Mouse (Mus musculus) embryonic facial prominence, embryonic 13.5 days (tissue): ENCODE data around the gene Eif4enif1. TPM values are rescaled to one million over a fixed set of nuclear protein-coding genes. Genes with fewer than 3 reads are reported as not detected.
A peak's percentile ranks its signal among the peaks of the same experiment; 100 is the strongest.
"Not testable (repeated sequence)": the region's sequence is repeated elsewhere in the genome, so short reads cannot be mapped to it uniquely, and the experiment has no call there.

Experiments
- ATAC-seq: fragments of 200-750 bp; cut with Nextera tagmentation; 2 replicates; pipeline ENCODE4 v1.8.0; 2017; ENCODE audit warnings: low read depth; ENCODE audit not compliant: insufficient number of reproducible peaks, insufficient read depth, low FRiP score, low TSS enrichment
- H3K27ac ChIP-seq: fragments of 300-500 bp; sonication (generic); 2 replicates; pipeline ENCODE4 v1.5.1; 2015; ENCODE audit warnings: moderate library complexity, mild to moderate bottlenecking, inconsistent platforms
- H3K27me3 ChIP-seq: fragments of 300-500 bp; sonication (generic); 2 replicates; pipeline ENCODE4 v1.6.1; 2015; ENCODE audit warnings: mild to moderate bottlenecking, inconsistent platforms
- H3K36me3 ChIP-seq: fragments of 300-500 bp; sonication (generic); 2 replicates; pipeline ENCODE4 v1.6.1; 2015; ENCODE audit warnings: mild to moderate bottlenecking, inconsistent platforms
- H3K4me1 ChIP-seq: fragments of 300-500 bp; sonication (generic); 2 replicates; pipeline ENCODE4 v1.6.1; 2015; ENCODE audit warnings: inconsistent platforms
- H3K4me2 ChIP-seq: fragments of 300-500 bp; sonication (generic); 2 replicates; pipeline ENCODE4 v1.6.1; 2015; ENCODE audit warnings: moderate library complexity, mild to moderate bottlenecking, inconsistent platforms
- H3K4me3 ChIP-seq: fragments of 300-500 bp; sonication (generic); 2 replicates; pipeline ENCODE4 v1.5.1; 2015; ENCODE audit warnings: mild to moderate bottlenecking, inconsistent platforms
- H3K9ac ChIP-seq: fragments of 300-500 bp; sonication (generic); 2 replicates; pipeline ENCODE4 v1.6.1; 2015; ENCODE audit warnings: mild to moderate bottlenecking, inconsistent platforms
- H3K9me3 ChIP-seq: fragments of 300-500 bp; sonication (generic); 2 replicates; pipeline ENCODE4 v1.6.1; 2016; ENCODE audit warnings: inconsistent platforms
- whole genome bisulfite sequencing: fragments of 180-500 bp; shearing (Covaris S2); methylation state at CpG from one replicate; pipeline ENCODE4 v1.1.7; 2015; ENCODE audit warnings: mixed read lengths; 5-methylcytosine and 5-hydroxymethylcytosine counted together
- polyA plus RNA-seq: library from polyadenylated mRNA; unstranded; fragments of >200 nt; fragmentation: Nextera tagmentation; extraction: Ambion mirVana; gene quantifications from 2 replicates; pipeline ENCODE4 v1.2.1, GENCODE M21; 2015

Eif4enif1 gene
- polyA plus RNA-seq, 1 experiment from 2014 or later, result 59.4 TPM

- H3K9ac ChIP-seq, H3K27me3 ChIP-seq, H3K4me1 ChIP-seq, H3K9me3 ChIP-seq, ATAC-seq, H3K27ac ChIP-seq, H3K4me3 ChIP-seq, H3K4me2 ChIP-seq: not testable (repeated sequence)
- 88% methylated on average over 7 of the region's 7 CpGs for WGBS
- peaks cover 11% of the 10 kb centered on the region for H3K36me3 ChIP-seq
Measured at GRCm38 (mm10) chr11:3200636-3201035, 1.6 kb upstream of the Eif4enif1 start.

- peaks cover 7% of the 10 kb centered on the region for H3K4me1 ChIP-seq
- peaks cover 21% of the 10 kb centered on the region for H3K36me3 ChIP-seq
- H3K27me3 ChIP-seq, result no peaks in the 10 kb centered on the region
- H3K4me2 ChIP-seq, result peak overlapping the region; percentile 32
- H3K9ac ChIP-seq, result peak overlapping the region; percentile 8
- 5% methylated on average over 16 of the region's 16 CpGs for WGBS
- no peak overlapping the region for H3K27ac ChIP-seq
- H3K4me3 ChIP-seq, result peak overlapping the region; percentile 43
- no peaks in the 10 kb centered on the region for H3K9me3 ChIP-seq
- ATAC-seq, result no peak
Measured at GRCm38 (mm10) chr11:3201326-3202230, 614 bp upstream of the Eif4enif1 start.

- Histone ChIP-seq H3K36me3 (peaks cover 33% of the 10 kb centered on the region), H3K27ac (peak overlapping the region; percentile 5), H3K27me3 (no peaks in the 10 kb centered on the region), H3K9me3 (no peaks in the 10 kb centered on the region), H3K4me3 (peak overlapping the region; percentile 43), H3K4me1 (peaks cover 7% of the 10 kb centered on the region), H3K9ac (peak overlapping the region; percentile 66), H3K4me2 (peak overlapping the region; percentile 38)
- WGBS, result under 1% methylated on average over 50 of the region's 57 CpGs
- ATAC-seq, result no peak
Measured at GRCm38 (mm10) chr11:3202781-3203441, 719 bp downstream of the Eif4enif1 start.

GRCm38 (mm10) chr11:3203771-3204170, 1.6 kb downstream of the Eif4enif1 start:
- ATAC-seq, result no peak
- no peaks in the 10 kb centered on the region for H3K27me3 ChIP-seq
- WGBS, result 86% methylated on average over 2 of the region's 2 CpGs
- H3K36me3 ChIP-seq, result peaks cover 42% of the 10 kb centered on the region
- H3K4me2 ChIP-seq, result peak overlapping the region; percentile 38
- H3K9ac ChIP-seq, result no peak overlapping the region
- H3K4me1 ChIP-seq, result peaks cover 7% of the 10 kb centered on the region
- H3K9me3 ChIP-seq, result no peaks in the 10 kb centered on the region
- no peak overlapping the region for H3K27ac ChIP-seq
- H3K4me3 ChIP-seq, result peak overlapping the region; percentile 43

- no peaks in the 10 kb centered on the region for H3K27me3 ChIP-seq
- H3K4me1 ChIP-seq, result peaks cover 7% of the 10 kb centered on the region
- H3K9me3 ChIP-seq, result no peaks in the 10 kb centered on the region
- H3K9ac ChIP-seq, result no peak overlapping the region
- ATAC-seq, result no peak
- H3K27ac ChIP-seq, result no peak overlapping the region
- H3K4me3 ChIP-seq, result no peak overlapping the region
- H3K4me2 ChIP-seq, result no peak overlapping the region
- H3K36me3 ChIP-seq, result peaks cover 54% of the 10 kb centered on the region
- WGBS, result 96% methylated on average over 3 of the region's 3 CpGs
Measured at GRCm38 (mm10) chr11:3205207-3205606, 3.0 kb downstream of the Eif4enif1 start.

- H3K9ac ChIP-seq, result no peak overlapping the region
- 91% methylated on average over 3 of the region's 3 CpGs for WGBS
- peaks cover 7% of the 10 kb centered on the region for H3K4me1 ChIP-seq
- no peak overlapping the region for H3K4me3 ChIP-seq
- H3K27me3 ChIP-seq, result no peaks in the 10 kb centered on the region
- peaks cover 62% of the 10 kb centered on the region for H3K36me3 ChIP-seq
- no peak overlapping the region for H3K27ac ChIP-seq
- no peak for ATAC-seq
- H3K4me2 ChIP-seq, result no peak overlapping the region
- H3K9me3 ChIP-seq, result no peaks in the 10 kb centered on the region
Measured at GRCm38 (mm10) chr11:3206783-3207182, 4.6 kb downstream of the Eif4enif1 start.

GRCm38 (mm10) chr11:3212526-3212925, 10.3 kb downstream of the Eif4enif1 start:
- no peak overlapping the region for H3K4me3 ChIP-seq
- H3K4me1 ChIP-seq, result no peaks in the 10 kb centered on the region
- no peak overlapping the region for H3K9ac ChIP-seq
- no peak overlapping the region for H3K27ac ChIP-seq
- no peaks in the 10 kb centered on the region for H3K9me3 ChIP-seq
- no peak for ATAC-seq
- 98% methylated on average over 1 of the region's 1 CpGs for WGBS
- no peaks in the 10 kb centered on the region for H3K27me3 ChIP-seq
- peaks cover 82% of the 10 kb centered on the region for H3K36me3 ChIP-seq
- H3K4me2 ChIP-seq, result no peak overlapping the region

GRCm38 (mm10) chr11:3223105-3223504, 20.9 kb downstream of the Eif4enif1 start:
- Histone ChIP-seq H3K4me2 (no peak overlapping the region), H3K36me3 (peaks cover 86% of the 10 kb centered on the region), H3K27me3 (no peaks in the 10 kb centered on the region), H3K9me3 (no peaks in the 10 kb centered on the region), H3K4me1 (no peaks in the 10 kb centered on the region), H3K4me3 (no peak overlapping the region), H3K27ac (no peak overlapping the region), H3K9ac (no peak overlapping the region)
- no peak for ATAC-seq
- WGBS, result 55% methylated on average over 5 of the region's 5 CpGs

GRCm38 (mm10) chr11:3227113-3227512, 24.9 kb downstream of the Eif4enif1 start:
- no peak for ATAC-seq
- WGBS, result 98% methylated on average over 3 of the region's 3 CpGs

GRCm38 (mm10) chr11:3232248-3232647, 30.1 kb downstream of the Eif4enif1 start:
- H3K9me3 ChIP-seq, result no peaks in the 10 kb centered on the region
- 90% methylated on average over 3 of the region's 3 CpGs for WGBS
- ATAC-seq, result no peak
- peaks cover 89% of the 10 kb centered on the region for H3K36me3 ChIP-seq
- no peak overlapping the region for H3K4me3 ChIP-seq
- H3K4me2 ChIP-seq, result no peak overlapping the region
- no peaks in the 10 kb centered on the region for H3K27me3 ChIP-seq
- no peak overlapping the region for H3K27ac ChIP-seq
- H3K9ac ChIP-seq, result no peak overlapping the region
- no peaks in the 10 kb centered on the region for H3K4me1 ChIP-seq

More at GRCm38 (mm10) chr11:3227113-3227512, 24.9 kb downstream of the Eif4enif1 start:
- Histone ChIP-seq H3K27ac (no peak overlapping the region), H3K9me3 (no peaks in the 10 kb centered on the region), H3K9ac (no peak overlapping the region), H3K4me2 (no peak overlapping the region), H3K36me3 (peaks cover 90% of the 10 kb centered on the region), H3K4me3 (no peak overlapping the region), H3K4me1 (no peaks in the 10 kb centered on the region), H3K27me3 (no peaks in the 10 kb centered on the region)

- no peak for ATAC-seq
- no peaks in the 10 kb centered on the region for H3K9me3 ChIP-seq
- H3K4me3 ChIP-seq, result no peak overlapping the region
- H3K4me1 ChIP-seq, result no peaks in the 10 kb centered on the region
- H3K36me3 ChIP-seq, result peaks cover 93% of the 10 kb centered on the region
- no peak overlapping the region for H3K27ac ChIP-seq
- H3K9ac ChIP-seq, result no peak overlapping the region
- H3K4me2 ChIP-seq, result no peak overlapping the region
- WGBS, result 94% methylated on average over 4 of the region's 4 CpGs
- H3K27me3 ChIP-seq, result no peaks in the 10 kb centered on the region
Measured at GRCm38 (mm10) chr11:3233704-3234103, 31.5 kb downstream of the Eif4enif1 start.

- WGBS, result 91% methylated on average over 5 of the region's 5 CpGs
- no peak for ATAC-seq
- H3K27me3 ChIP-seq, result no peaks in the 10 kb centered on the region
- H3K9ac ChIP-seq, result no peak overlapping the region
- H3K27ac ChIP-seq, result no peak overlapping the region
- H3K4me3 ChIP-seq, result no peak overlapping the region
- H3K4me2 ChIP-seq, result no peak overlapping the region
- no peaks in the 10 kb centered on the region for H3K4me1 ChIP-seq
- no peaks in the 10 kb centered on the region for H3K9me3 ChIP-seq
- peaks cover 95% of the 10 kb centered on the region for H3K36me3 ChIP-seq
Measured at GRCm38 (mm10) chr11:3235277-3235676, 33.1 kb downstream of the Eif4enif1 start.
